Mouse (Mus musculus): ENCODE data around the gene Olfr39.

Gene Olfr39

DNA sequence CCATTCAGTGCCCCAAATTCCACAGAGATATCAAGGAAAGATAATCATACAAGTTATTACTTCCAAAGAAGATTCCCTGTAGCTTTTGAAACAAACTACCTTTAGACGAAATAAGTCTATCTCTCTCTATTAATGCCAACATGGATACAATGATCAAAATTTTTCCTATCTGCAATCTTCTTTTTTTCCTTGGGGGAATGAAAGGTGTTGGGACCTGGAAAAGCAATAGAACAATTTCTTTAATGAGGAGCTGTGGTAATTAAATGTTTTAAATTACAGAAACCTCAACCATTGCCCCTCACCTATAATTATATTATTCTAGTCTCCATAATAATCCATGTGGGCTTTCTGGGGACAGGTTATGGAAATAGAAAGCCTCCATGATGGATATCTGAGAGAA lies at the start of gene Olfr39:
Gene Olfr39 (plus strand): TSS at position 301 of the 400 bp plus-strand sequence.
- DNase-seq (ENCODE audit: low read depth, low spot score): no peak

DNA sequence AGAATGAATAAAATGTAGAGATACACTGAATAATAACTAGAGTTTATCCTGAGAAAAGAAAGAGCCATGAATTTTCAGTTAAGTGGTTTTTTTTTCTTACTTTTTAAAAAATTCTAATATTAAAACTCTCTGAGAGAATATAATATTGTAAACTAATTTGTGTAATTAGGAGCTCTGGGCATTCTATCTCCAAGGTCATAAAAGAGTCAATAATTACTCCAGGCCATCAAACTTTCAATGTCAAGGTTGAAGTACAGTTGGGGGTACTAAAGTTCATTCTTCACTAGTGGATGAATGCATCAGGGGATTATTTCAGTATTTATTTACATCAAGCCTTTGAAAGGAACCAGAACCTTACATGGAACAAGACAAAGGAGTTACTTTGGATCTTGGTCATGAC lies 45.3 kb upstream of the Olfr39 start, which contains the start of gene Olfr872:
Gene Olfr872 (plus strand): TSS at position 301 of the 400 bp plus-strand sequence.
- DNase-seq (ENCODE audit: low read depth, low spot score): no peak

DNA sequence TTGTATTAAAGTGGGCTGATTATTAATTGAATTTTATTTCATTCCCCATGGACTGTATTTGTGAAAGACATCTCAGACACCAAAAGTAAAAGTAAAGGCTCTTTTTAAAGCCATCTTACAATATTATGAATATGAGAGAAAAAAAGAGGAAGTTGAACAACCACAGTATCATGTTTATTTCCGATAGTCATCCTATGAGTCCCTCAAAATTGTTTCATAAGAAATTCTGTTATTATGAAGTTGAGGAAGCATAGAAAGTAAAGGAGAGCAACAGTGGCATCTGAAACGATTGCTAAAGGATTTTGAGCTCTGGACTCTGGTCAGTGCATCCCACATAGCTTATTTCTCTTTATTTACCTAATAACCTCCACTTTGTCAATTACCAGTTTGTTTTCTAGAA lies 44.8 kb upstream of the Olfr39 start:
- DNase-seq (ENCODE audit: low read depth, low spot score): no peak

DNA sequence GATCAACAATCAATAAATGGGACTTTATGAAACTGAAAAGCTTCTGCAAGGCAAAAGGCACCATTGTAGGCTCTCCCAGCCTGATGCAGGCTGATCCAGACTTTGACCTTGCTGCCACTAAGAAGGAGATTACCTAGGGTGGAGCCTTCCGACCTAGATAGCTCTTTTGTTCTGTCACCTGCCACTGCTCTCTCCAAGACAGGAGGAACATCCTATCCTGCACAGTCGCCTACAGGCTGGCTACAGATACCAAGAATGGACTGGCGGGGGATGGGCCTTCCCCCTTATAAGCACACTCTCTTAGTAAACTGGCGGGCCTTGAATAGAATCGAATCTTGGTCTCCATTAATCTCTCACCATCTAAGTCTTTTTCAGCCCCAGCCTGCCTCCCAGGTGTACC lies 13.4 kb downstream of the Olfr39 start:
- DNase-seq (ENCODE audit: low read depth, low spot score): peak; percentile 84

DNA sequence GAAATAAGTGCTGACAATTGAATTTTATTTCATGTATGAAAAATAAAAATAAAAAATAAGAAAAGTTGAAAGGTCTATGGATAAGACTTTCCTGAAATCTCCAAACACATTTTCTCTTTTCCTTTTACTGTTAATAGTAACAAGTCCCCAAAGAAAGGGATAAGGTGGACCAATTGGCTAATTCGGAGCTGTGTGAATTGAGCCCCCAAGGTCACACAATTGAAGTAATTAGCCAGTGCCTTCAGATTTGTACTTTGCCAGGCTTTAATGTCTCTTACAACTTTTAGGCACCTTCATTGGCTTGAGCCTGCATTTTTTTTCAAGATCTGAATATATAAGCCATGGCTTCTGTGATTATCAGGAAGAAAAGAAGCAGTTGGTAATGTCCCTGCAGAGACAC lies 16.1 kb downstream of the Olfr39 start, which contains the start of gene Olfr873:
Gene Olfr873 (plus strand): TSS at position 301 of the 400 bp plus-strand sequence.
- DNase-seq (ENCODE audit: low read depth, low spot score): no peak

DNA sequence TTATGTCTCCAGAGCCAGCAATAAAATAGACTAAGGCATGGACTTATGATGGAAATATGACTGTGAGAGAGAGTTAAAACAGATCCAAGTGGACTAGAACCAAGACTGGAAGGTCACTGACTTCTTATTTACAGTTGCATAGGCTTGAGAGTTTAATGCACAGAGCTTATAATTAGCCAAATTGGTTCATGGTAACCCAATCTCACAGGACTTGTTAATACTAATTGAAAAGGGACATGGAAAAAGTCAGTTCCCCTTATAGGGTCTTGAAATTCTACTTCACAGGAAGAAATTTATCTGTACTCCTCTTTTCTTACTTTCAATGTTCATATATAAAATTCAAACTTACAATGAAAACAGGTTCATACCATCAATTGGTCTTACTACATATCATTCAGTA lies 53.8 kb downstream of the Olfr39 start, which contains the start of gene Olfr18:
Gene Olfr18 (minus strand): TSS at position 101 of the 400 bp plus-strand sequence.
- DNase-seq (ENCODE audit: low read depth, low spot score): no peak

Measured in ES-CJ7 (cell line).